Mouse (Mus musculus): ENCODE measurements around the gene Six1. TPM values are rescaled to one million over a fixed set of nuclear protein-coding genes. Genes with fewer than 3 reads are reported as not detected.
A peak's percentile ranks its signal among the peaks of the same experiment; 100 is the strongest.

Gene Six1
- polyA plus RNA-seq, 1 experiment = not detected

- Histone ChIP-seq H3K36me3 (ENCODE audit: control insufficient read depth, insufficient read depth, low read length) (no peaks in the 10 kb centered on the region), H3K27me3 (ENCODE audit: control insufficient read depth, insufficient read depth, low read length) (peaks cover 89% of the 10 kb centered on the region), H3K4me3 (ENCODE audit: low read depth, low read length) (no peak overlapping the region), H3K4me1 (ENCODE audit: control insufficient read depth, insufficient read depth, insufficient read length, low read length) (peaks cover 23% of the 10 kb centered on the region), H3K27ac (ENCODE audit: insufficient read depth, low read depth, low read length) (no peak overlapping the region)
- 6% methylated on average over 19 of the region's 19 CpGs for WGBS
- TF ChIP-seq CTCF (IDR thresholded peaks at IDR 0.05; ENCODE audit: extremely low read depth, insufficient read length, insufficient replicate concordance, low read depth, low read length) = no peak
These were observed 4.0 kb downstream of the Six1 start for GRCm38 (mm10) chr12:73049520-73050225.

- 4% methylated on average over 3 of the region's 3 CpGs for WGBS
- Histone ChIP-seq H3K27ac (ENCODE audit: insufficient read depth, low read depth, low read length) (no peak overlapping the region), H3K36me3 (ENCODE audit: control insufficient read depth, insufficient read depth, low read length) (no peaks in the 10 kb centered on the region), H3K4me3 (ENCODE audit: low read depth, low read length) (no peak overlapping the region), H3K4me1 (ENCODE audit: control insufficient read depth, insufficient read depth, insufficient read length, low read length) (peaks cover 22% of the 10 kb centered on the region), H3K27me3 (ENCODE audit: control insufficient read depth, insufficient read depth, low read length) (peaks cover 91% of the 10 kb centered on the region)
- TF ChIP-seq CTCF (IDR thresholded peaks at IDR 0.05; ENCODE audit: extremely low read depth, insufficient read length, insufficient replicate concordance, low read depth, low read length) (no peak), POLR2A (IDR thresholded peaks at IDR 0.05; ENCODE audit: low read depth, low read length) (no peak)
These were observed 5.2 kb downstream of the Six1 start for GRCm38 (mm10) chr12:73048537-73048936.

- H3K27me3 ChIP-seq (ENCODE audit: control insufficient read depth, insufficient read depth, low read length) = peaks cover 88% of the 10 kb centered on the region
- H3K4me1 ChIP-seq (ENCODE audit: control insufficient read depth, insufficient read depth, insufficient read length, low read length) = peaks cover 17% of the 10 kb centered on the region
- no peak overlapping the region for H3K4me3 ChIP-seq (ENCODE audit: low read depth, low read length)
- 12% methylated on average over 2 of the region's 2 CpGs for WGBS
- H3K27ac ChIP-seq (ENCODE audit: insufficient read depth, low read depth, low read length) = no peak overlapping the region
- no peaks in the 10 kb centered on the region for H3K36me3 ChIP-seq (ENCODE audit: control insufficient read depth, insufficient read depth, low read length)
- TF ChIP-seq CTCF (IDR thresholded peaks at IDR 0.05; ENCODE audit: extremely low read depth, insufficient read length, insufficient replicate concordance, low read depth, low read length) (no peak), POLR2A (IDR thresholded peaks at IDR 0.05; ENCODE audit: low read depth, low read length) (no peak)
These were observed 6.1 kb downstream of the Six1 start for GRCm38 (mm10) chr12:73047576-73047975.

GRCm38 (mm10) chr12:73046607-73047180 is 7.0 kb downstream of the Six1 start:
- H3K36me3 ChIP-seq (ENCODE audit: control insufficient read depth, insufficient read depth, low read length) = no peaks in the 10 kb centered on the region
- peak overlapping the region; percentile 47 for H3K4me3 ChIP-seq (ENCODE audit: low read depth, low read length)
- no peak overlapping the region for H3K27ac ChIP-seq (ENCODE audit: insufficient read depth, low read depth, low read length)
- under 1% methylated on average over 38 of the region's 38 CpGs for WGBS
- TF ChIP-seq POLR2A (IDR thresholded peaks at IDR 0.05; ENCODE audit: low read depth, low read length) (no peak), CTCF (IDR thresholded peaks at IDR 0.05; ENCODE audit: extremely low read depth, insufficient read length, insufficient replicate concordance, low read depth, low read length) (no peak)
- H3K27me3 ChIP-seq (ENCODE audit: control insufficient read depth, insufficient read depth, low read length) = peaks cover 83% of the 10 kb centered on the region
- H3K4me1 ChIP-seq (ENCODE audit: control insufficient read depth, insufficient read depth, insufficient read length, low read length) = peaks cover 17% of the 10 kb centered on the region

GRCm38 (mm10) chr12:73045724-73046606 is 7.7 kb downstream of the Six1 start:
- H3K4me1 ChIP-seq (ENCODE audit: control insufficient read depth, insufficient read depth, insufficient read length, low read length) = peaks cover 17% of the 10 kb centered on the region
- H3K27me3 ChIP-seq (ENCODE audit: control insufficient read depth, insufficient read depth, low read length) = peaks cover 83% of the 10 kb centered on the region
- H3K36me3 ChIP-seq (ENCODE audit: control insufficient read depth, insufficient read depth, low read length) = no peaks in the 10 kb centered on the region
- H3K4me3 ChIP-seq (ENCODE audit: low read depth, low read length) = peak overlapping the region; percentile 47
- TF ChIP-seq POLR2A (IDR thresholded peaks at IDR 0.05; ENCODE audit: low read depth, low read length) (no peak), CTCF (IDR thresholded peaks at IDR 0.05; ENCODE audit: extremely low read depth, insufficient read length, insufficient replicate concordance, low read depth, low read length) (no peak)
- WGBS = 1% methylated on average over 85 of the region's 85 CpGs
- H3K27ac ChIP-seq (ENCODE audit: insufficient read depth, low read depth, low read length) = no peak overlapping the region

- peaks cover 83% of the 10 kb centered on the region for H3K27me3 ChIP-seq (ENCODE audit: control insufficient read depth, insufficient read depth, low read length)
- 2% methylated on average over 46 of the region's 46 CpGs for WGBS
- TF ChIP-seq CTCF (IDR thresholded peaks at IDR 0.05; ENCODE audit: extremely low read depth, insufficient read length, insufficient replicate concordance, low read depth, low read length) (no peak), POLR2A (IDR thresholded peaks at IDR 0.05; ENCODE audit: low read depth, low read length) (no peak)
- peaks cover 17% of the 10 kb centered on the region for H3K4me1 ChIP-seq (ENCODE audit: control insufficient read depth, insufficient read depth, insufficient read length, low read length)
- H3K36me3 ChIP-seq (ENCODE audit: control insufficient read depth, insufficient read depth, low read length) = no peaks in the 10 kb centered on the region
- H3K4me3 ChIP-seq (ENCODE audit: low read depth, low read length) = peak overlapping the region; percentile 47
- H3K27ac ChIP-seq (ENCODE audit: insufficient read depth, low read depth, low read length) = no peak overlapping the region
These were observed 8.5 kb downstream of the Six1 start for GRCm38 (mm10) chr12:73045046-73045723.

Measured in small intestine, adult 2 months (tissue).